Mouse (Mus musculus) forebrain, embryonic 11.5 days (tissue): ENCODE data around the gene Acy3. TPM values are rescaled to one million over a fixed set of nuclear protein-coding genes. Genes with fewer than 3 reads are reported as not detected.

Experiments used
- ATAC-seq: fragments of 200-750 bp; cut with Nextera tagmentation; replicated peaks from 2 replicates; pipeline ENCODE4 v1.8.0; 2017; ENCODE audit warnings: moderate TSS enrichment; ENCODE audit not compliant: low FRiP score
- DNase-seq: peaks from one replicate; pipeline ENCODE4 v3.0.0-alpha.2; 2017; ENCODE audit warnings: low spot score
- H3K27ac ChIP-seq: fragments of 300-500 bp; sonication (generic); 2 replicates; pipeline ENCODE4 v1.5.1; 2014; ENCODE audit warnings: low read depth, low read length
- H3K27me3 ChIP-seq: fragments of 300-500 bp; sonication (generic); 2 replicates; pipeline ENCODE4 v1.6.1; 2014; ENCODE audit warnings: mild to moderate bottlenecking, low read length, mixed read lengths; ENCODE audit not compliant: control insufficient read depth, insufficient read depth
- H3K36me3 ChIP-seq: fragments of 300-500 bp; sonication (generic); 2 replicates; pipeline ENCODE4 v1.6.1; 2014; ENCODE audit warnings: mild to moderate bottlenecking, low read length, moderate library complexity, mixed read lengths; ENCODE audit not compliant: control insufficient read depth, insufficient read depth
- H3K4me1 ChIP-seq: fragments of 300-500 bp; sonication (generic); replicated peaks from 2 replicates; pipeline ENCODE4 v1.6.1; 2014; ENCODE audit warnings: low read length, mixed read lengths; ENCODE audit not compliant: control insufficient read depth, insufficient read depth
- H3K4me2 ChIP-seq: fragments of 300-500 bp; sonication (generic); 2 replicates; pipeline ENCODE4 v1.6.1; 2014; ENCODE audit warnings: low read depth, mild to moderate bottlenecking, low read length, moderate library complexity, mixed read lengths; ENCODE audit not compliant: severe bottlenecking
- H3K4me3 ChIP-seq: fragments of 300-500 bp; sonication (generic); 2 replicates; pipeline ENCODE4 v1.5.1; 2014; ENCODE audit warnings: low read depth, low read length
- H3K9ac ChIP-seq: fragments of 300-500 bp; sonication (generic); 2 replicates; pipeline ENCODE4 v1.6.1; 2014; ENCODE audit warnings: low read length
- H3K9me3 ChIP-seq: fragments of 300-500 bp; sonication (generic); 2 replicates; pipeline ENCODE4 v1.6.1; 2016; ENCODE audit warnings: low read length, mixed read lengths; ENCODE audit not compliant: control insufficient read depth
- WGBS: fragments of 180-500 bp; shearing (Covaris S2); extraction: QIAGEN DNeasy Blood & Tissue Kit; methylation state at CpG from one replicate; pipeline ENCODE4 v1.1.7; 2014; 5-methylcytosine and 5-hydroxymethylcytosine counted together
- polyA plus RNA-seq: library from polyadenylated mRNA; unstranded; fragments of >200 nt; fragmentation: Nextera tagmentation; extraction: Ambion mirVana; gene quantifications from 2 replicates; pipeline ENCODE4 v1.2.1, GENCODE M21; 2014

Gene Acy3
- polyA plus RNA-seq, 1 experiment from 2014 or later: 1.7 TPM

DNA sequence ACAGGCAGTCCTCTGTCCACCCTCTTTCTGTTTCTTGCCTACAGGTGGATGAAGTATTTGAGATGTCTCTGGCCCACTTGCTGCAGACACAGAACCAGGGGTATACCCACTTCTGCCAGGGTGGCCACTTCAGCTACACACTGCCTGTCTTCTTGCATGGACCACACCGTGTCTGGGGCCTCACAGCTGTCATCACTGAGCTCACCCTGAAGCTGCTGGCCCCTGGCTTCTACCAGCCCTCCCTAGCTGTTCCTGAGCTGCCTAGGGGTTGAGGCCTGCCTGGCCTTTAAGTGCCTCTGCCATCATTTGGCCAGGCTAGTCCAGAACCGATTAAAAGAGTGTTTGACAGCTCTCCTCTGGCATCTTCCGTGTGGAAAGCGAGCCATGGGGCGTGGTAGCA lies 15.4 kb downstream of the Acy3 start:
- H3K27me3 ChIP-seq: no peaks in the 10 kb centered on the region
- ATAC-seq (no peak), DNase-seq (no peak)
- H3K4me1 ChIP-seq: peaks cover 2% of the 10 kb centered on the region; the same call in 1 of the 2 replicates
- no peak overlapping the region for H3K27ac ChIP-seq
- H3K36me3 ChIP-seq: no peaks in the 10 kb centered on the region
- H3K4me3 ChIP-seq: no peak overlapping the region
- no peak overlapping the region for H3K9ac ChIP-seq
- WGBS: 93% methylated on average over 5 of the region's 5 CpGs
- H3K9me3 ChIP-seq: no peaks in the 10 kb centered on the region
- no peak overlapping the region for H3K4me2 ChIP-seq

DNA sequence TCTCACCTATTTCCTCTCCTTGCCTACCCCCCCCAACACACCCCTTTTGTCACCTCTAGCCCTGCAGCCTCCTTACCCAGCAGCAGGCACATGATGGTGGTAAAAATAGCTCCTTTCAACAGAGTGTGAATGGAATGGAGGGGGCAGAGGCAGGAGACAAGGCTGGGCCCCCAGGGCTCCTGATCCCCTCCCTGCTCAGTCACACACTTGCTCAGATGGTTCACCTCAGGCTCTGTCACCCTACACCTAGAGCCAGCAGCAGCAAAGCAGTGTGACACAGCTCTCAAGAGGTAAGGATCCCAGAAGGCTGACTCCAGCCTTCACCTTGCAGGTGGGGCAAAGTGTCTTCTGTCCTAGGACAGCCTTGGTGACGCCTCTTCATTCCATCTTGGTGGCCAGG lies 16.7 kb downstream of the Acy3 start, which contains the start of gene Doc2g:
Gene Doc2g (plus strand): TSS at position 202 of the 400 bp plus-strand sequence.
- Histone ChIP-seq H3K4me2 (no peak within 1 kb of the TSS), H3K36me3 (no peaks in the 10 kb centered on the region; the same call in 1 of the 2 replicates), H3K27me3 (no peaks in the 10 kb centered on the region), H3K4me1 (peaks cover 2% of the 10 kb centered on the region; the same call in 1 of the 2 replicates), H3K4me3 (no peak within 1 kb of the TSS), H3K9me3 (no peaks in the 10 kb centered on the region), H3K9ac (no peak within 1 kb of the TSS), H3K27ac (no peak within 1 kb of the TSS)
- no peak for ATAC-seq
- WGBS: 80% methylated on average over 1 of the region's 1 CpGs
- DNase-seq: no peak

DNA sequence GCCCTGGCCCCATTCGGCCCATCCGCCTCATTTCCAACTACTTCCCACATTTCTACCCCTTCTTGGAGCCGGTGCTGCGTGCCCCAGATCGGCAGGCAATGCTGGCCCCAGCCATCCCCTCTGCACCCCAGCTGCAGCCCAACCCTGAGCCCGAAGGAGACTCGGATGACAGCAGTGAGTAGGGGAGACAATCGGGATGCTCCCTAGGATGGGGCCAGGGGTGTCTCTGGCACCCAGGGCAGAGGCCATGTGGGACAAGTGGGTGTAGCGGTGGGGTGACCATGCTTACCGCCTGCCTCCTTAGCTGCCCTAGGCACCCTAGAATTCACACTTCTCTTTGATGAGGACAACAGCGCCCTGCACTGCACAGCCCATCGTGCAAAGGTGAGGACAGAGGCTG lies 17.3 kb downstream of the Acy3 start:
- DNase-seq (no peak), ATAC-seq (no peak)
- 86% methylated on average over 12 of the region's 12 CpGs for WGBS

DNA sequence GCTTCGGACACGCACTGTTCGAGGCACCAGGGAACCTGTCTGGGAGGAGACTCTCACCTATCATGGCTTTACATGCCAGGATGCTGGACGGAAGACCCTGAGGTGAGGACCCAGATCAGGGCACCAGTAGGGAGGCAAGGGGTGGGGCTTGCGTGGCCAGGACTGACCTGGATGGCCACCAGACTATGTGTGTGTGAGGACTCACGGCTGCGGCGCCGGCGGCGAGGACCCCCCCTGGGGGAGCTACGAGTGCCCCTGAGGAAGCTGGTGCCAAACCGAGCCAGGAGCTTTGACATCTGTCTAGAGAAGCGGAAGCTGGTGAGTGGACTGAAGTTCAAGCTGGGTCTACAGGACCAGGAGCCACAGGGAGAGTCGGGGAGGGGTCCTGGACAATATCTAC lies 18.0 kb downstream of the Acy3 start:
- DNase-seq: no peak
- H3K4me3 ChIP-seq: no peak overlapping the region
- no peaks in the 10 kb centered on the region for H3K9me3 ChIP-seq
- no peaks in the 10 kb centered on the region for H3K27me3 ChIP-seq
- ATAC-seq: no peak
- no peaks in the 10 kb centered on the region; the same call in 1 of the 2 replicates for H3K36me3 ChIP-seq
- H3K4me2 ChIP-seq: no peak overlapping the region
- 88% methylated on average over 15 of the region's 15 CpGs for WGBS
- no peak overlapping the region for H3K27ac ChIP-seq
- peaks cover 2% of the 10 kb centered on the region; the same call in 1 of the 2 replicates for H3K4me1 ChIP-seq
- no peak overlapping the region for H3K9ac ChIP-seq

More for the DNA sequence above, 17.3 kb downstream of the Acy3 start:
- Histone ChIP-seq H3K9ac (no peak overlapping the region), H3K4me1 (peaks cover 2% of the 10 kb centered on the region; the same call in 1 of the 2 replicates), H3K27me3 (no peaks in the 10 kb centered on the region), H3K9me3 (no peaks in the 10 kb centered on the region), H3K4me2 (no peak overlapping the region), H3K4me3 (no peak overlapping the region), H3K27ac (no peak overlapping the region), H3K36me3 (no peaks in the 10 kb centered on the region; the same call in 1 of the 2 replicates)

DNA sequence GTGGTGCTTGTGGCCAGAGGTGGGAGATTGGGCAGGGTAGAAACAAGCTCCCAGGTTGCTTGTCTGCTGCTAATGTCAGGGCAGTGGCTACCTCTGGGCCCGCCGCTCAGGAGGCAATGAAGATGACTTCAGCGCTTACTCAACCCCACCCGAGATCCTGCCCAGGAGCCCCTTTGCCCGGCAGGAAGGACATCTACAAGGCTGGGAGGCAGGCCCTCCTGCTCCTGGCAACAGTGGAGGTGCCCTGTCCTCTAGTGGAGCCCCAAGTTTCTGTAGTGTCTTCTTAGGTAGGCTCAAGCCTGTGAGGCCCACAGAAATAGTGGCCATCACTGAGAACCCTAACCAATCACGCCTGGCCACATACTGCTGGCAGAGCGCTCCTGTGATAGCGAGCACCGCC lies 18.7 kb downstream of the Acy3 start:
- Histone ChIP-seq H3K4me1 (no peaks in the 10 kb centered on the region; the same call in 1 of the 2 replicates), H3K4me3 (no peak overlapping the region), H3K27ac (no peak overlapping the region), H3K36me3 (no peaks in the 10 kb centered on the region; the same call in 1 of the 2 replicates), H3K27me3 (no peaks in the 10 kb centered on the region), H3K9ac (no peak overlapping the region), H3K4me2 (no peak overlapping the region), H3K9me3 (no peaks in the 10 kb centered on the region)
- WGBS: 95% methylated on average over 9 of the region's 9 CpGs
- DNase-seq: no peak
- ATAC-seq: no peak

DNA sequence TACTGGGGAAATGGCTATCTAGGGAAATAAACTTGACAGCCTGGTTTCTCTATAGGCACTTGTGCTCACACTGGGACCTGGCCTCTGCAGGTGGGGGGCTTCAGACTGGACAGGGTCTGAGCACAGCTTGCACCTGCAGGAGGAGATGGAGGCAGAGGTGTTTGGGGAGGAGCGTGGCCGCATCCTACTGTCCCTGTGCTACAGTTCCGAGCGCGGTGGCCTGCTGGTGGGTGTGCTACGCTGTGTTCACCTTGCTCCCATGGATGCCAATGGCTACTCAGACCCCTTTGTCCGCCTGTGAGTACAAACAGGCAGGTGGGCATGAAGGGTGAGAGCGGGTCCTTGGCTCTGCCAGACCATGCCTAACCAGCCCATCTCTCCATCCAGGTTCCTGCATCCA lies 19.6 kb downstream of the Acy3 start:
- no peak for ATAC-seq
- H3K27ac ChIP-seq: no peak overlapping the region
- no peaks in the 10 kb centered on the region; the same call in 1 of the 2 replicates for H3K4me1 ChIP-seq
- no peaks in the 10 kb centered on the region; the same call in 1 of the 2 replicates for H3K36me3 ChIP-seq
- no peaks in the 10 kb centered on the region for H3K9me3 ChIP-seq
- WGBS: 95% methylated on average over 8 of the region's 8 CpGs
- H3K4me3 ChIP-seq: no peak overlapping the region
- DNase-seq: no peak
- H3K27me3 ChIP-seq: no peaks in the 10 kb centered on the region
- no peak overlapping the region for H3K4me2 ChIP-seq
- H3K9ac ChIP-seq: no peak overlapping the region

DNA sequence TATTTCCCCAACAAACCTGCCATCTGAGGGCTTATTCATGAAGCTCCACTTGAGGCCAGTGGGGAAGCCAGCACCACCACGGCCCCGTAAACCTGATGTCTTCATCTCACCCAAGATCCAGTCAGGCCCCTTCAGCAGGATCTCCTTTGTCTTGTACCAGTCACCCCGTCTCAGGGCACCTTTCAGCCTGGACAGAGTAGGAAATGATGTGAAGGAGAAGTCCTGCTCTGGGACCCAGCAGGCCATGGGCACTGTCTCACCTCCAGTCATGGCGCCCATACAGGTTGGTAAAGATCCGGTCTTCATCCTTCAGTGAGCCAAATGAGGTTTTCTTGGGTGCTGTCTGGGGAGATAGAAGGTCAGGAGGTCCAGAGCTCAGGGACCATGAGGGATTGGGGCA lies 24.7 kb downstream of the Acy3 start:
- no peak for ATAC-seq
- Histone ChIP-seq H3K27me3 (no peaks in the 10 kb centered on the region), H3K4me1 (peaks cover 5% of the 10 kb centered on the region; the same call in 1 of the 2 replicates), H3K9me3 (no peaks in the 10 kb centered on the region), H3K27ac (no peak overlapping the region), H3K9ac (no peak overlapping the region), H3K36me3 (no peaks in the 10 kb centered on the region; the same call in 1 of the 2 replicates), H3K4me2 (no peak overlapping the region), H3K4me3 (no peak overlapping the region)
- DNase-seq: no peak
- 95% methylated on average over 5 of the region's 5 CpGs for WGBS

DNA sequence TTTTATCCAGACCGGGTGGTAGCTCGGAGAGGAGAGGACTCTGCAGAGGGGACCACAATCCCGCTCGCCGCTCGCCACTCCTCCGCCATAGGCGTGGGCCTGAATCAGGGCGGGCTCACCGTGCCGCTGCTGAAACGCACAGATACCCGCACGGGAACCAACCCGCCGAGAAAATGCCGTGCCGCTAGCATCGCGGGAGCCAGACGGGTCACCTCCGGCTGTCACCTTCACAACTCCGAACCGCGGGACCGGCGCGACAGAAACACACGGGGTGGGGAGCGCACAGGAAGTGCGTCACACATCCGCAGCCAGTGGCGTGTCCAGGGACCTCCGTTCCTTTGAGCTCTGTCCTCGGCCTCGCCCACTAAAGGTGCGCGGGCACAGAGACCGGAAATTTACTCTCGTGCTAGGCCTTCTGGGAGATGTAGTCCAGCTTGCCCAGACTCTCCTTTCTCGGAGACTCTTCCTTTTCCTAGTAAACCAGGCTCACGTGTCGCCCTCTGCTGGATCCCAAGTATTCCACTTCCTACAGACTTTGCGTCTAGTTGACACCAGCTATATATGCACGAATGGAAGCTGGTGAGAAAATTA lies 26.2 kb downstream of the Acy3 start, which contains the start of gene Ndufv1:
Gene Ndufv1 (minus strand): TSS at position 375 of the 591 bp plus-strand sequence.
- no peaks in the 10 kb centered on the region for H3K9me3 ChIP-seq
- peak within 1 kb of the TSS; percentile 65 for H3K4me2 ChIP-seq
- peaks cover 5% of the 10 kb centered on the region; the same call in 1 of the 2 replicates for H3K4me1 ChIP-seq
- peak; percentile 99 for ATAC-seq
- peak within 1 kb of the TSS; percentile 64 for H3K9ac ChIP-seq
- H3K27ac ChIP-seq: no peak within 1 kb of the TSS
- H3K27me3 ChIP-seq: no peaks in the 10 kb centered on the region
- H3K4me3 ChIP-seq: peak within 1 kb of the TSS; percentile 76
- H3K36me3 ChIP-seq: no peaks in the 10 kb centered on the region; the same call in 1 of the 2 replicates
- peak; percentile 98 for DNase-seq
- under 1% methylated on average over 45 of the region's 45 CpGs for WGBS
